Mouse (Mus musculus) intestine, embryonic 14.5 days (tissue): ENCODE measurements around the gene Exph5. TPM values are rescaled to one million over a fixed set of nuclear protein-coding genes. Genes with fewer than 3 reads are reported as not detected.

Experiments used
- ATAC-seq: fragments of 200-750 bp; cut with Nextera tagmentation; replicated peaks from 2 replicates; pipeline ENCODE4 v1.8.0; 2017; ENCODE audit warnings: low read depth, moderate number of reproducible peaks, moderate TSS enrichment, moderate library complexity; ENCODE audit not compliant: low FRiP score, low TSS enrichment
- DNase-seq: peaks from one replicate; pipeline ENCODE4 v3.0.0-alpha.2; 2018; ENCODE audit warnings: low spot score
- H3K27ac ChIP-seq: fragments of 300-500 bp; sonication (generic); 2 replicates; pipeline ENCODE4 v1.5.1; 2014; ENCODE audit warnings: low read depth, mild to moderate bottlenecking, control low read depth
- H3K27me3 ChIP-seq: fragments of 300-500 bp; sonication (generic); replicated peaks from 2 replicates; pipeline ENCODE4 v1.6.1; 2014; ENCODE audit warnings: low read length, control low read depth; ENCODE audit not compliant: control insufficient read depth, insufficient read depth
- H3K36me3 ChIP-seq: fragments of 300-500 bp; sonication (generic); 2 replicates; pipeline ENCODE4 v1.6.1; 2014; ENCODE audit warnings: low read length, control low read depth; ENCODE audit not compliant: control insufficient read depth, insufficient read depth
- H3K4me1 ChIP-seq: fragments of 300-500 bp; sonication (generic); replicated peaks from 2 replicates; pipeline ENCODE4 v1.6.1; 2014; ENCODE audit warnings: low read length, control low read depth, mixed read lengths; ENCODE audit not compliant: control insufficient read depth, insufficient read depth
- H3K4me2 ChIP-seq: fragments of 300-500 bp; sonication (generic); 2 replicates; pipeline ENCODE4 v1.6.1; 2014; ENCODE audit warnings: low read length
- H3K4me3 ChIP-seq: fragments of 300-500 bp; sonication (generic); 2 replicates; pipeline ENCODE4 v1.5.1; 2014; ENCODE audit warnings: low read depth, low read length, control low read depth, mixed read lengths
- H3K9ac ChIP-seq: fragments of 300-500 bp; sonication (generic); 2 replicates; pipeline ENCODE4 v1.6.1; 2014; ENCODE audit warnings: mild to moderate bottlenecking, low read length
- H3K9me3 ChIP-seq: fragments of 300-500 bp; sonication (generic); 2 replicates; pipeline ENCODE4 v1.6.1; 2016; ENCODE audit warnings: low read length, control low read depth; ENCODE audit not compliant: control insufficient read depth
- WGBS: fragments of 180-500 bp; shearing (Covaris S2); extraction: QIAGEN DNeasy Blood & Tissue Kit; methylation state at CpG from one replicate; pipeline ENCODE4 v1.1.7; 2014; 5-methylcytosine and 5-hydroxymethylcytosine counted together
- polyA plus RNA-seq: library from polyadenylated mRNA; unstranded; fragments of >200 nt; fragmentation: Nextera tagmentation; extraction: Ambion mirVana; gene quantifications from 2 replicates; pipeline ENCODE4 v1.2.1, GENCODE M21; 2014

The Exph5 gene
- polyA plus RNA-seq, 1 experiment from 2014 or later = 4.9 TPM

GRCm38 (mm10) chr9:53268731-53269465 lies 32.6 kb upstream of the Exph5 start:
- no peak overlapping the region for H3K27ac ChIP-seq
- H3K4me2 ChIP-seq = no peak overlapping the region
- DNase-seq = no peak
- H3K36me3 ChIP-seq = no peaks in the 10 kb centered on the region
- peaks cover 19% of the 10 kb centered on the region for H3K4me1 ChIP-seq
- WGBS = 61% methylated on average over 5 of the region's 5 CpGs
- ATAC-seq = no peak
- no peak overlapping the region for H3K9ac ChIP-seq
- H3K4me3 ChIP-seq = no peak overlapping the region
- no peaks in the 10 kb centered on the region for H3K9me3 ChIP-seq
- H3K27me3 ChIP-seq = no peaks in the 10 kb centered on the region

GRCm38 (mm10) chr9:53269466-53269755 lies 32.1 kb upstream of the Exph5 start:
- Histone ChIP-seq H3K27ac (no peak overlapping the region), H3K4me2 (no peak overlapping the region)
- WGBS = 88% methylated on average over 5 of the region's 5 CpGs

GRCm38 (mm10) chr9:53271281-53272022 lies 30.0 kb upstream of the Exph5 start:
- Histone ChIP-seq H3K9me3 (no peaks in the 10 kb centered on the region), H3K9ac (no peak overlapping the region), H3K27ac (peak overlapping the region; percentile 24; the same call in 1 of the 2 replicates), H3K27me3 (no peaks in the 10 kb centered on the region), H3K4me2 (no peak overlapping the region), H3K4me3 (no peak overlapping the region), H3K4me1 (peaks cover 10% of the 10 kb centered on the region; the same call in 1 of the 2 replicates), H3K36me3 (no peaks in the 10 kb centered on the region)
- DNase-seq (no peak), ATAC-seq (no peak)
- 47% methylated on average over 5 of the region's 5 CpGs for WGBS

More at GRCm38 (mm10) chr9:53269466-53269755, 32.1 kb upstream of the Exph5 start:
- H3K9me3 ChIP-seq = no peaks in the 10 kb centered on the region
- peaks cover 14% of the 10 kb centered on the region for H3K4me1 ChIP-seq
- H3K36me3 ChIP-seq = no peaks in the 10 kb centered on the region
- H3K9ac ChIP-seq = no peak overlapping the region
- H3K27me3 ChIP-seq = no peaks in the 10 kb centered on the region
- DNase-seq (no peak), ATAC-seq (no peak)
- H3K4me3 ChIP-seq = no peak overlapping the region

- Histone ChIP-seq H3K9ac (no peak overlapping the region), H3K27ac (peak overlapping the region; percentile 24; the same call in 1 of the 2 replicates), H3K4me1 (peaks cover 10% of the 10 kb centered on the region; the same call in 1 of the 2 replicates), H3K4me3 (no peak overlapping the region), H3K4me2 (no peak overlapping the region), H3K36me3 (no peaks in the 10 kb centered on the region), H3K9me3 (no peaks in the 10 kb centered on the region), H3K27me3 (no peaks in the 10 kb centered on the region)
- WGBS = 41% methylated on average over 5 of the region's 5 CpGs
- DNase-seq = no peak
- ATAC-seq = no peak
Observed at GRCm38 (mm10) chr9:53272207-53272606, 29.3 kb upstream of the Exph5 start.

- no peak for DNase-seq
- Histone ChIP-seq H3K27me3 (no peaks in the 10 kb centered on the region), H3K4me1 (peaks cover 10% of the 10 kb centered on the region; the same call in 1 of the 2 replicates), H3K9me3 (no peaks in the 10 kb centered on the region), H3K27ac (0 out of 2 replicates have a peak overlapping the region, but pooled peaks have one; percentile 24), H3K4me2 (no peak overlapping the region), H3K4me3 (no peak overlapping the region), H3K9ac (no peak overlapping the region), H3K36me3 (no peaks in the 10 kb centered on the region)
- ATAC-seq = no peak
- 69% methylated on average over 4 of the region's 4 CpGs for WGBS
Observed at GRCm38 (mm10) chr9:53272714-53273113, 28.8 kb upstream of the Exph5 start.

GRCm38 (mm10) chr9:53276381-53276780 lies 25.1 kb upstream of the Exph5 start:
- Histone ChIP-seq H3K4me2 (no peak overlapping the region), H3K27me3 (no peaks in the 10 kb centered on the region), H3K4me1 (peaks cover 7% of the 10 kb centered on the region; the same call in 1 of the 2 replicates), H3K36me3 (no peaks in the 10 kb centered on the region), H3K9me3 (no peaks in the 10 kb centered on the region), H3K27ac (no peak overlapping the region), H3K4me3 (no peak overlapping the region), H3K9ac (no peak overlapping the region)
- ATAC-seq (no peak), DNase-seq (no peak)
- 91% methylated on average over 1 of the region's 1 CpGs for WGBS

- no peak overlapping the region for H3K4me2 ChIP-seq
- no peaks in the 10 kb centered on the region for H3K9me3 ChIP-seq
- no peaks in the 10 kb centered on the region for H3K27me3 ChIP-seq
- H3K4me1 ChIP-seq = no peaks in the 10 kb centered on the region
- no peak overlapping the region for H3K4me3 ChIP-seq
- no peak overlapping the region for H3K9ac ChIP-seq
- ATAC-seq (no peak), DNase-seq (no peak)
- no peak overlapping the region for H3K27ac ChIP-seq
- H3K36me3 ChIP-seq = no peaks in the 10 kb centered on the region
- 91% methylated on average over 2 of the region's 2 CpGs for WGBS
Observed at GRCm38 (mm10) chr9:53278997-53279396, 22.5 kb upstream of the Exph5 start.

- 84% methylated on average over 6 of the region's 6 CpGs for WGBS
- H3K4me2 ChIP-seq = no peak overlapping the region
- no peaks in the 10 kb centered on the region for H3K36me3 ChIP-seq
- no peaks in the 10 kb centered on the region for H3K27me3 ChIP-seq
- H3K9me3 ChIP-seq = no peaks in the 10 kb centered on the region
- DNase-seq (no peak), ATAC-seq (no peak)
- H3K27ac ChIP-seq = no peak overlapping the region
- H3K9ac ChIP-seq = no peak overlapping the region
- no peaks in the 10 kb centered on the region for H3K4me1 ChIP-seq
- no peak overlapping the region for H3K4me3 ChIP-seq
Observed at GRCm38 (mm10) chr9:53286793-53287192, 14.7 kb upstream of the Exph5 start.
